Mouse (Mus musculus) cerebellum, adult 9-11 months (tissue): ENCODE measurements around the gene Alkbh3.

ENCODE experiments used
- DNase-seq: peaks from one replicate; pipeline ENCODE4 v3.0.0; 2022

Gene Alkbh3

GRCm38 (mm10) chr2:93953726-93954125, 56.9 kb downstream of the Alkbh3 start:
- DNase-seq: no peak

GRCm38 (mm10) chr2:93946976-93947375, 63.6 kb downstream of the Alkbh3 start:
- DNase-seq: no peak

GRCm38 (mm10) chr2:93944855-93945254, 65.8 kb downstream of the Alkbh3 start:
- DNase-seq: no peak

- DNase-seq: no peak
Measured at GRCm38 (mm10) chr2:93944099-93944498, 66.5 kb downstream of the Alkbh3 start.

- no peak for DNase-seq
Measured at GRCm38 (mm10) chr2:93941670-93942069, 68.9 kb downstream of the Alkbh3 start.

GRCm38 (mm10) chr2:93938534-93938933, 72.1 kb downstream of the Alkbh3 start:
- no peak for DNase-seq
